Mouse (Mus musculus): ENCODE results near the gene 4930469K13Rik. TPM values are rescaled to one million over a fixed set of nuclear protein-coding genes. Genes with fewer than 3 reads are reported as not detected.
A peak's percentile ranks its signal among the peaks of the same experiment; 100 is the strongest.

4930469K13Rik gene
- polyA plus RNA-seq, 1 experiment from 2014 or later = 0.46 TPM

GRCm38 (mm10) chr11:34073776-34074175, 24.6 kb downstream of the 4930469K13Rik start:
- H3K4me1 ChIP-seq = 0 out of 2 replicates have a peak, but pooled peaks cover 3% of the 10 kb centered on the region
- H3K27me3 ChIP-seq = no peaks in the 10 kb centered on the region
- no peak overlapping the region for H3K4me2 ChIP-seq
- H3K36me3 ChIP-seq = no peaks in the 10 kb centered on the region
- no peak overlapping the region for H3K9ac ChIP-seq
- no peak; the same call in 1 of the 2 replicates for ATAC-seq (ENCODE audit: borderline replicate concordance, extremely low read depth, low FRiP score, low TSS enrichment)
- no peak overlapping the region for H3K4me3 ChIP-seq
- WGBS = 8% methylated on average over 15 of the region's 15 CpGs
- no peaks in the 10 kb centered on the region for H3K9me3 ChIP-seq
- no peak overlapping the region for H3K27ac ChIP-seq

- H3K4me1 ChIP-seq = 0 out of 2 replicates have a peak, but pooled peaks cover 3% of the 10 kb centered on the region
- H3K27ac ChIP-seq = peak overlapping the region; percentile 37; the same call in 1 of the 2 replicates
- ATAC-seq (ENCODE audit: borderline replicate concordance, extremely low read depth, low FRiP score, low TSS enrichment) = peak; percentile 52; the same call in 1 of the 2 replicates
- WGBS = 60% methylated on average over 4 of the region's 4 CpGs
- H3K27me3 ChIP-seq = no peaks in the 10 kb centered on the region
- no peak overlapping the region for H3K4me2 ChIP-seq
- H3K9ac ChIP-seq = no peak overlapping the region
- H3K9me3 ChIP-seq = no peaks in the 10 kb centered on the region
- H3K4me3 ChIP-seq = no peak overlapping the region
- no peaks in the 10 kb centered on the region for H3K36me3 ChIP-seq
These were observed 26.0 kb downstream of the 4930469K13Rik start for GRCm38 (mm10) chr11:34072309-34072708.

GRCm38 (mm10) chr11:34070596-34070995, 27.8 kb downstream of the 4930469K13Rik start:
- Histone ChIP-seq H3K9me3 (no peaks in the 10 kb centered on the region), H3K9ac (no peak overlapping the region), H3K27me3 (no peaks in the 10 kb centered on the region), H3K27ac (no peak overlapping the region), H3K4me3 (no peak overlapping the region), H3K4me1 (0 out of 2 replicates have a peak, but pooled peaks cover 3% of the 10 kb centered on the region), H3K36me3 (no peaks in the 10 kb centered on the region), H3K4me2 (no peak overlapping the region)
- no peak for ATAC-seq (ENCODE audit: borderline replicate concordance, extremely low read depth, low FRiP score, low TSS enrichment)

GRCm38 (mm10) chr11:34063702-34064485, 34.5 kb downstream of the 4930469K13Rik start:
- ATAC-seq (ENCODE audit: borderline replicate concordance, extremely low read depth, low FRiP score, low TSS enrichment) = peak; percentile 31; the same call in 1 of the 2 replicates
- Histone ChIP-seq H3K27me3 (no peaks in the 10 kb centered on the region), H3K9me3 (no peaks in the 10 kb centered on the region), H3K4me2 (no peak overlapping the region), H3K4me1 (no peaks in the 10 kb centered on the region), H3K9ac (no peak overlapping the region), H3K36me3 (no peaks in the 10 kb centered on the region), H3K27ac (no peak overlapping the region), H3K4me3 (no peak overlapping the region)
- 43% methylated on average over 5 of the region's 5 CpGs for WGBS

GRCm38 (mm10) chr11:34063257-34063656, 35.1 kb downstream of the 4930469K13Rik start:
- Histone ChIP-seq H3K4me1 (no peaks in the 10 kb centered on the region), H3K27ac (no peak overlapping the region), H3K4me2 (no peak overlapping the region), H3K27me3 (no peaks in the 10 kb centered on the region), H3K9me3 (no peaks in the 10 kb centered on the region), H3K4me3 (no peak overlapping the region), H3K36me3 (no peaks in the 10 kb centered on the region), H3K9ac (no peak overlapping the region)
- 53% methylated on average over 2 of the region's 2 CpGs for WGBS
- ATAC-seq (ENCODE audit: borderline replicate concordance, extremely low read depth, low FRiP score, low TSS enrichment) = no peak

GRCm38 (mm10) chr11:34061740-34062139, 36.6 kb downstream of the 4930469K13Rik start:
- no peak for ATAC-seq (ENCODE audit: borderline replicate concordance, extremely low read depth, low FRiP score, low TSS enrichment)
- 19% methylated on average over 6 of the region's 6 CpGs for WGBS
- H3K9me3 ChIP-seq = no peaks in the 10 kb centered on the region
- H3K27me3 ChIP-seq = no peaks in the 10 kb centered on the region
- no peaks in the 10 kb centered on the region for H3K4me1 ChIP-seq
- H3K9ac ChIP-seq = no peak overlapping the region
- no peak overlapping the region for H3K27ac ChIP-seq
- H3K4me2 ChIP-seq = no peak overlapping the region
- H3K4me3 ChIP-seq = no peak overlapping the region
- no peaks in the 10 kb centered on the region for H3K36me3 ChIP-seq

- no peak overlapping the region for H3K4me2 ChIP-seq
- H3K27ac ChIP-seq = no peak overlapping the region
- H3K4me3 ChIP-seq = no peak overlapping the region
- H3K27me3 ChIP-seq = no peaks in the 10 kb centered on the region
- 80% methylated on average over 6 of the region's 6 CpGs for WGBS
- H3K9me3 ChIP-seq = no peaks in the 10 kb centered on the region
- no peaks in the 10 kb centered on the region for H3K4me1 ChIP-seq
- ATAC-seq (ENCODE audit: borderline replicate concordance, extremely low read depth, low FRiP score, low TSS enrichment) = no peak
- H3K36me3 ChIP-seq = no peaks in the 10 kb centered on the region
- no peak overlapping the region for H3K9ac ChIP-seq
These were observed 39.4 kb downstream of the 4930469K13Rik start for GRCm38 (mm10) chr11:34058960-34059359.

- Histone ChIP-seq H3K4me3 (no peak overlapping the region), H3K9ac (no peak overlapping the region), H3K9me3 (no peaks in the 10 kb centered on the region), H3K36me3 (no peaks in the 10 kb centered on the region), H3K27ac (no peak overlapping the region), H3K4me1 (no peaks in the 10 kb centered on the region), H3K27me3 (no peaks in the 10 kb centered on the region), H3K4me2 (no peak overlapping the region)
- no peak for ATAC-seq (ENCODE audit: borderline replicate concordance, extremely low read depth, low FRiP score, low TSS enrichment)
These were observed 40.0 kb downstream of the 4930469K13Rik start for GRCm38 (mm10) chr11:34058332-34058731.

- no peak for ATAC-seq (ENCODE audit: borderline replicate concordance, extremely low read depth, low FRiP score, low TSS enrichment)
- Histone ChIP-seq H3K9ac (no peak overlapping the region), H3K4me2 (no peak overlapping the region), H3K36me3 (no peaks in the 10 kb centered on the region), H3K9me3 (no peaks in the 10 kb centered on the region), H3K4me3 (no peak overlapping the region), H3K4me1 (no peaks in the 10 kb centered on the region), H3K27ac (no peak overlapping the region), H3K27me3 (no peaks in the 10 kb centered on the region)
- 71% methylated on average over 1 of the region's 1 CpGs for WGBS
These were observed 41.6 kb downstream of the 4930469K13Rik start for GRCm38 (mm10) chr11:34056715-34057114.

GRCm38 (mm10) chr11:34054031-34054727, 44.2 kb downstream of the 4930469K13Rik start:
- H3K4me1 ChIP-seq = no peaks in the 10 kb centered on the region
- H3K27ac ChIP-seq = no peak overlapping the region
- no peaks in the 10 kb centered on the region for H3K27me3 ChIP-seq
- no peaks in the 10 kb centered on the region for H3K36me3 ChIP-seq
- 75% methylated on average over 7 of the region's 7 CpGs for WGBS
- no peak overlapping the region for H3K4me2 ChIP-seq
- no peak for ATAC-seq (ENCODE audit: borderline replicate concordance, extremely low read depth, low FRiP score, low TSS enrichment)
- no peak overlapping the region for H3K9ac ChIP-seq
- H3K9me3 ChIP-seq = no peaks in the 10 kb centered on the region
- no peak overlapping the region for H3K4me3 ChIP-seq

- Histone ChIP-seq H3K4me2 (no peak overlapping the region), H3K27ac (no peak overlapping the region), H3K9me3 (no peaks in the 10 kb centered on the region), H3K27me3 (no peaks in the 10 kb centered on the region), H3K36me3 (no peaks in the 10 kb centered on the region), H3K4me1 (no peaks in the 10 kb centered on the region), H3K4me3 (no peak overlapping the region), H3K9ac (no peak overlapping the region)
- ATAC-seq (ENCODE audit: borderline replicate concordance, extremely low read depth, low FRiP score, low TSS enrichment) = no peak
- WGBS = 78% methylated on average over 6 of the region's 6 CpGs
These were observed 45.1 kb downstream of the 4930469K13Rik start for GRCm38 (mm10) chr11:34053031-34053818.

Measured in lung, embryonic 15.5 days (tissue).